Mouse (Mus musculus) heart, embryonic 12.5 days (tissue): Measurements from ENCODE around the gene Cutal. TPM values are rescaled to one million over a fixed set of nuclear protein-coding genes. Genes with fewer than 3 reads are reported as not detected.
A peak's percentile ranks its signal among the peaks of the same experiment; 100 is the strongest.

Experiments
- ATAC-seq: fragments of 200-750 bp; cut with Nextera tagmentation; 2 replicates; pipeline ENCODE4 v1.8.0; 2017; ENCODE audit warnings: moderate TSS enrichment, moderate library complexity; ENCODE audit not compliant: insufficient number of reproducible peaks, low FRiP score
- H3K27ac ChIP-seq: fragments of 300-500 bp; sonication (generic); 2 replicates; pipeline ENCODE4 v1.5.1; 2016; ENCODE audit warnings: mild to moderate bottlenecking, moderate library complexity; ENCODE audit not compliant: poor library complexity, severe bottlenecking
- H3K27me3 ChIP-seq: fragments of 300-500 bp; sonication (generic); replicated peaks from 2 replicates; pipeline ENCODE4 v1.6.1; 2016; ENCODE audit warnings: mild to moderate bottlenecking, moderate library complexity
- H3K36me3 ChIP-seq: fragments of 300-500 bp; sonication (generic); 2 replicates; pipeline ENCODE4 v1.6.1; 2016; ENCODE audit warnings: mild to moderate bottlenecking, moderate library complexity
- H3K4me1 ChIP-seq: fragments of 300-500 bp; sonication (generic); replicated peaks from 2 replicates; pipeline ENCODE4 v1.6.1; 2016; ENCODE audit warnings: mild to moderate bottlenecking
- H3K4me2 ChIP-seq: fragments of 300-500 bp; sonication (generic); 2 replicates; pipeline ENCODE4 v1.6.1; 2016; ENCODE audit warnings: mild to moderate bottlenecking, moderate library complexity
- H3K4me3 ChIP-seq: fragments of 300-500 bp; sonication (generic); 2 replicates; pipeline ENCODE4 v1.5.1; 2016; ENCODE audit warnings: mild to moderate bottlenecking
- H3K9ac ChIP-seq: fragments of 300-500 bp; sonication (generic); 2 replicates; pipeline ENCODE4 v1.6.1; 2016; ENCODE audit warnings: mild to moderate bottlenecking, moderate library complexity
- H3K9me3 ChIP-seq: fragments of 300-500 bp; sonication (generic); replicated peaks from 2 replicates; pipeline ENCODE4 v1.6.1; 2016; ENCODE audit warnings: mild to moderate bottlenecking, moderate library complexity
- WGBS: fragments of 180-500 bp; shearing (Covaris S2); methylation state at CpG from one replicate; pipeline ENCODE4 v1.1.7; 2016; 5-methylcytosine and 5-hydroxymethylcytosine counted together
- polyA plus RNA-seq: library from polyadenylated mRNA; unstranded; fragments of >200 nt; fragmentation: Nextera tagmentation; extraction: Ambion mirVana; gene quantifications from 2 replicates; pipeline ENCODE4 v1.2.1, GENCODE M21; 2016

The Cutal gene
- polyA plus RNA-seq, 1 experiment from 2014 or later, result not detected

DNA sequence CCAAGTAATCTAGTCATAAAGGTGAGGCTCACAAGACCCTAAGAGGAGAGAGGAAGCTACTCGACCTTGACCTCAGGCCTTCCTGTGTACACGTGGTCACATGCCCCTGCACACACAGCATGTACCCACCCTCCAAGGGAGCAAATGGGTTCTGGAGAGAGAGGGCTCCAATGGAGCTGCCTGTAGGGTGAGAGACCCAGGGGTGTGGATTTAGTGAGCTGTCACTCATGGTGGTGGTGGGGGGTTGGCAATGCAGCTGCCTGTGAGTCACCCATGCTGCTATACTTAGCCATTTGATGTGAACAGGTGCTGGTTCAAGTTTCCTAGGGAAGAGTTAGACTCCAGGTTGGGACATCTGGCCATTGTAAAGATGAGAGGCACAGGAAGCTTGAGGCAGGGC is 45.9 kb downstream of the Cutal start:
- H3K9ac ChIP-seq, result no peak overlapping the region
- WGBS, result 42% methylated on average over 2 of the region's 2 CpGs
- H3K9me3 ChIP-seq, result no peaks in the 10 kb centered on the region
- H3K4me3 ChIP-seq, result no peak overlapping the region
- H3K27me3 ChIP-seq, result no peaks in the 10 kb centered on the region; the same call in 1 of the 2 replicates
- no peak overlapping the region for H3K27ac ChIP-seq
- no peak for ATAC-seq
- H3K4me1 ChIP-seq, result peaks cover 6% of the 10 kb centered on the region
- no peaks in the 10 kb centered on the region for H3K36me3 ChIP-seq
- H3K4me2 ChIP-seq, result no peak overlapping the region

GRCm38 (mm10) chr2:34922729-34923128 is 48.5 kb downstream of the Cutal start:
- ATAC-seq, result no peak
- 20% methylated on average over 2 of the region's 2 CpGs for WGBS
- H3K4me3 ChIP-seq, result no peak overlapping the region
- no peaks in the 10 kb centered on the region for H3K4me1 ChIP-seq
- H3K9ac ChIP-seq, result no peak overlapping the region
- no peaks in the 10 kb centered on the region for H3K36me3 ChIP-seq
- H3K9me3 ChIP-seq, result no peaks in the 10 kb centered on the region
- H3K4me2 ChIP-seq, result no peak overlapping the region
- H3K27me3 ChIP-seq, result peaks cover 12% of the 10 kb centered on the region
- H3K27ac ChIP-seq, result no peak overlapping the region

- no peaks in the 10 kb centered on the region for H3K4me1 ChIP-seq
- peaks cover 12% of the 10 kb centered on the region; the same call in 1 of the 2 replicates for H3K27me3 ChIP-seq
- no peak overlapping the region for H3K4me2 ChIP-seq
- no peak overlapping the region for H3K27ac ChIP-seq
- H3K9ac ChIP-seq, result no peak overlapping the region
- no peak for ATAC-seq
- H3K36me3 ChIP-seq, result no peaks in the 10 kb centered on the region
- 64% methylated on average over 5 of the region's 5 CpGs for WGBS
- no peaks in the 10 kb centered on the region for H3K9me3 ChIP-seq
- no peak overlapping the region for H3K4me3 ChIP-seq
These were observed 53.1 kb downstream of the Cutal start for GRCm38 (mm10) chr2:34927320-34927719.

- Histone ChIP-seq H3K4me1 (peaks cover 20% of the 10 kb centered on the region), H3K9me3 (no peaks in the 10 kb centered on the region), H3K4me2 (no peak overlapping the region), H3K27ac (no peak overlapping the region), H3K4me3 (no peak overlapping the region), H3K9ac (no peak overlapping the region), H3K36me3 (no peaks in the 10 kb centered on the region), H3K27me3 (peaks cover 19% of the 10 kb centered on the region)
- ATAC-seq, result no peak
- 51% methylated on average over 5 of the region's 5 CpGs for WGBS
These were observed 63.3 kb downstream of the Cutal start for GRCm38 (mm10) chr2:34937460-34937859.

GRCm38 (mm10) chr2:34938269-34939208 is 64.3 kb downstream of the Cutal start:
- Histone ChIP-seq H3K27me3 (peaks cover 21% of the 10 kb centered on the region), H3K36me3 (no peaks in the 10 kb centered on the region), H3K4me1 (peaks cover 20% of the 10 kb centered on the region), H3K4me2 (no peak overlapping the region), H3K9ac (no peak overlapping the region), H3K9me3 (no peaks in the 10 kb centered on the region), H3K27ac (no peak overlapping the region), H3K4me3 (no peak overlapping the region)
- 47% methylated on average over 8 of the region's 8 CpGs for WGBS
- 0 out of 2 replicates have a peak, but pooled peaks have one; percentile 29 for ATAC-seq

DNA sequence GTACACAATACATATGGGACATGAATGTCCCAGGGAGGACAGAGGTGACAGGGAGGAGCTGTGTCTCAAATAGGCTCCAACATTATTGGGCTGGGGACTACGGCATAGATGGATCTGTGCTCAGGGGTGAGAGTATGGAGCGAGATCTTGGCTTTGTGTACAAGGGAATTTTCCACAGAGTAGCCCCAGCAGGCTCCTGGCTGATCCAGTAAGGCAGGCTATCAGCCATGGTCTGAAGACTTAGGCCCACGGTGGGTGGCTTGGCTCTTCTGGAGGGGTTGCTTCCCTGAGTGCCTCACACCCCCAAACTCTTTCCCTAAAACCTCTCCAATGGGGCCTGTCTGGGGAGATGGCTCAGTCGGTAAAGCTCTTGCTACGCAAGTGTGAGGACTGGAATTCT is 66.0 kb downstream of the Cutal start:
- 71% methylated on average over 5 of the region's 5 CpGs for WGBS
- Histone ChIP-seq H3K9me3 (no peaks in the 10 kb centered on the region), H3K36me3 (no peaks in the 10 kb centered on the region), H3K27ac (no peak overlapping the region), H3K4me3 (no peak overlapping the region), H3K4me2 (no peak overlapping the region), H3K9ac (no peak overlapping the region), H3K4me1 (peaks cover 27% of the 10 kb centered on the region), H3K27me3 (peaks cover 23% of the 10 kb centered on the region)
- no peak for ATAC-seq

DNA sequence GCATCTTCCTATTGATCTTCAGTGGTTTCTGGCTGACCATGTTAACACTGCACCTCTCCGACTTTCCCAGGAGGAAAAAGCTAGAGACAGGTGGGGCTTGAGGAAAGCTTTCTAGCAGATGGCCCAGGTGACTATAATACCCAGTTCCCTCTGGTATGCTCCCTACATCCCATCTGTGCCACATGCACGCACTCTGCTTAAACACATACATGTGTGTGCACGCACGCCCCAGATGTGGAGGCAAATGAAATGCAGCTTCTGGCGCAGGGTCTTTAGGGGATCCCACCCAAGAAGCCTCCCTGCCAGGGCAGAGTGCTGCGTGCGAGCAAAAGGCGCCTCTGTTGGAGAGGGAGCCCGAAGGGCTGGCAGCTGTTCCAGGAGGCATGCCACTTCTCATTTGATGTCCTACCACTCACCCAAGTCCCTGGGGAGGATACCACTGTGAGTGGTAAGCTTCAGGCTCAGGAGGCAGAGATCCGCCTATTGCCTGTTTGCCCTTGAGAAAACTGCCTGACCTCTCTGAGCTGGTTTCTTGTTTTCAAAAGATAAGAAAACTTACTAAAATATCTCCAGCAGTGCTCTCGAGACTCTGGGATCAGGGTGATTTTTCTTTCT is 67.0 kb downstream of the Cutal start:
- Histone ChIP-seq H3K36me3 (no peaks in the 10 kb centered on the region), H3K4me1 (peaks cover 28% of the 10 kb centered on the region), H3K4me3 (no peak overlapping the region), H3K27ac (no peak overlapping the region), H3K27me3 (peaks cover 23% of the 10 kb centered on the region), H3K9me3 (no peaks in the 10 kb centered on the region), H3K4me2 (no peak overlapping the region), H3K9ac (no peak overlapping the region)
- no peak for ATAC-seq
- WGBS, result 56% methylated on average over 11 of the region's 11 CpGs

Other genes starting within 250 kb of the Cutal start
- gene Gapvd1, start 119.2 kb upstream of the Cutal start, polyA plus RNA-seq, result 78.5 and 81.3 TPM in 2 replicates
- 916 and 917 TPM in 2 replicates for gene Hspa5, start 102.4 kb upstream of the Cutal start, polyA plus RNA-seq
- gene Rabepk, start 74.5 kb upstream of the Cutal start, polyA plus RNA-seq, result 26.0 and 26.1 TPM in 2 replicates
- gene Fbxw2, start 48.1 kb upstream of the Cutal start, polyA plus RNA-seq, result 60.1 and 66.9 TPM in 2 replicates
- not detected in 2 replicates for gene Gm34653, start 41.4 kb upstream of the Cutal start, polyA plus RNA-seq
- 59.7 and 60.0 TPM in 2 replicates for gene Psmd5, start 572 bp downstream of the Cutal start, polyA plus RNA-seq
- gene Phf19, start 39.6 kb downstream of the Cutal start, polyA plus RNA-seq, result 2.6 and 3.2 TPM in 2 replicates
- gene Traf1, start 87.4 kb downstream of the Cutal start, polyA plus RNA-seq, result 1.2 and 1.3 TPM in 2 replicates
- 0.17 TPM in 1 of 2 replicates, not detected in the other for gene Hc, start 187.0 kb downstream of the Cutal start, polyA plus RNA-seq
- 0.31 and 0.47 TPM in 2 replicates for gene AI182371, start 227.1 kb downstream of the Cutal start, polyA plus RNA-seq
- 22.0 and 23.0 TPM in 2 replicates for gene Cntrl, start 235.1 kb downstream of the Cutal start, polyA plus RNA-seq